Mouse (Mus musculus) splenic B cell, adult 2 months (primary cell): ENCODE data around the gene Evi5.
"Not testable (repeated sequence)": the region's sequence is repeated elsewhere in the genome, so short reads cannot be mapped to it uniquely, and the experiment has no call there.

Experiments used
- DNase-seq: peaks from one replicate; pipeline ENCODE4 v3.0.0-alpha.2; 2011; ENCODE audit warnings: low read depth, low spot score
- H3K27me3 ChIP-seq: 2 replicates; pipeline ENCODE4 v1.6.1; 2012; ENCODE audit warnings: mild to moderate bottlenecking, low read length, moderate library complexity, mixed read lengths; ENCODE audit not compliant: control insufficient read depth, poor library complexity, insufficient read depth, severe bottlenecking
- H3K36me3 ChIP-seq: 2 replicates; pipeline ENCODE4 v1.6.1; 2012; ENCODE audit warnings: mild to moderate bottlenecking, low read length, moderate library complexity, mixed read lengths; ENCODE audit not compliant: control insufficient read depth, poor library complexity, insufficient read depth, severe bottlenecking

The Evi5 gene

DNA sequence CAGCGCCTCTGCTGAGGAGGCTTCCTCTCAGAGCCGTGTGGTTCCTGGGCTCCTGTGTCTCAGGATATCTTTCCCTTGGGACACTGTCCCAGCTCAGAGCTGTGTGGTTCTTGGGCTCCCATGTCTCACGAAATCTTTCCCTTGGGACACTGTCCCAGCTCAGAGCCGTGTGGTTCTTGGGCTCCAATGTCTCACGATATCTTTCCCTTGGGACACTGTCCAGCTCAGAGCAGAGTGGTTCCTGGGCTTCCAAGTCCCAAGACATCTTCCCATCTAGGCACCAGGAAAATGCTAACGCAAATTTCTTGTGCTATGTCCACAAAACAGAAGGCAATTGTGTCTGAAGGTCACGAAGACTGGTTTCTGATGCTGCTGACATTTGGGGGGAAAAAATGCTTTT, 19.8 kb upstream of the Evi5 start:
- Histone ChIP-seq H3K36me3 (no peaks in the 10 kb centered on the region), H3K27me3 (no peaks in the 10 kb centered on the region)
- DNase-seq = no peak

DNA sequence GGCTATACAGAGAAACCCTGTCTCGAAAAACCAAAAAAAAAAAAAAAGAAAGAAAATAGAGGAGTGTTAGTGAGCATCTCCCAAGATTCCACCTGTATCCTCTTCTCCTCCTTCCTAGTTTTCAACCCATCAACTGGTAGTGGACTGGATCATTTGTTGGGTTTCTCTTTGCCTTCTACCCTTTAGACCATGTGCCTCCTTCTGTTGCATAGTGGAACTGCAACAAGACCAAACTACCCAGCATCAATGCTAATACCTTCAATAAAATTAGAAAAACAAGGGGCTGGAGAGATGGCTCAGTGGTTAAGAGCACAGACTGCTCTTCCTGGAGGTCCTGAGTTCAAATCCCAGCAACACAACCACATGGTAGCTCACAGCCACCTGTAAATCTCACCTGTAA, 16.6 kb upstream of the Evi5 start:
- H3K27me3 ChIP-seq, H3K36me3 ChIP-seq: not testable (repeated sequence)
- DNase-seq = peak; percentile 59

DNA sequence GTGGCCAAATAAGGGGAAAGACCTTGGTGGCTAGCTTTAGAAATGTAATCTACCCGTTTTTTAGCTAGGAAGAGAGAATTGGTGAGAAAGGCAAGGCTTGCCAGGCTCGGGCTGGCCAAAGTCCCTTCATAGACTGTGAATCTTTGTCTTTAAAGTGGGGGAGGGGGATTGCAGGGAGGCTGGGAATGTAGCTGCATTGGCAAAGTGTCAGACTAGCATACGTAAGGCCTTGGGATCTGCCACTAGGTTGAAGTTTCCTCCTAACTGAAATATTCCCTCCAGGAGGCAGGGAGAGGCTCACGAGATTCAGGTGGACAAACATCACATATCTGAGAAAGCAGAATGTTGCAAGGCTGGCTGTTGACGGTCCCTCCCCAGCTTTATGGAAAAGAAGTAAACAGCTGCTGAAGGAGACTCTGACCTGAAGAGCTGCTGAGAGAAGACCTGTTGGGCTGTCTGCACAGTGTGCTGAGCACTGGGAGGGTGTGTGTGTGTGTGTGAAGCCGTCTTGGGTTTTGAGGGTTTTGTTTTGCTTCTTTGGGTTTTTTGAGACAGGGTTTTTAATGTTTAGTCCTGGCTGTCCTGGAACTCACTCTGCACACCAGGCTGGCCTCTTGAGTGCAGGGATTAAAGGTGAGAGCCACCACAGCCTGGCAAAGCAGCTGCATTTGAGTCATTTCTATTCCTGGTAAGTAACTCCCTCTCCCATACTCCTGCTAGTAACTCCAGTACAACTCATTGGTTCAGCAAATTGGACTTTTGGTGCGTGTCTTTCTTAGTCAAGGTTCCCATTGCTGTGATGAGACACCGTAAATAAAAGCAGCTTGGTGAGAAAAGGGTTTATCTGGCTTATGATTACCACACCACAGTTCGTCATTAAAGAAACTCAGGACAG, 15.3 kb upstream of the Evi5 start:
- H3K36me3 ChIP-seq = no peaks in the 10 kb centered on the region
- H3K27me3 ChIP-seq = no peaks in the 10 kb centered on the region
- DNase-seq = no peak

GRCm38 (mm10) chr5:107880710-107881109, 5.8 kb upstream of the Evi5 start:
- Histone ChIP-seq H3K27me3 (no peaks in the 10 kb centered on the region), H3K36me3 (no peaks in the 10 kb centered on the region)
- no peak for DNase-seq

- no peak for DNase-seq
- H3K36me3 ChIP-seq = no peaks in the 10 kb centered on the region
- no peaks in the 10 kb centered on the region for H3K27me3 ChIP-seq
Observed at GRCm38 (mm10) chr5:107877053-107877452, 2.1 kb upstream of the Evi5 start.

DNA sequence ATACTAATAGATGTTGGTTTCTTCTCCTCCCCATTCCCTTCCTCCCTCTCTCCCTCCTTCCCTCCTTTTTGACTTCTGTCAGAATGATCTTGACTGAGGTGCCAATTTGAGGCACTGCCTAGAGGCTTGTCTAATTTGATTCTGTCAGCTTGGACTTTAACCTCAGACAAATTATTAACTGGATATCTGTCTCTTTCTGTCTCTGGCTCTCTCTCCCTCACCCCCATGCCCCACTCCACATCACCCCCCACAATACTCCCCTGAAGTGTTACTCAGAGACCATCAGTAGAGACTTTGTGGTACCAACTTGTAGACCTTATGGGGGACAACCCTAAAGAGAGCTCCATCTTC, 329 bp upstream of the Evi5 start:
- no peaks in the 10 kb centered on the region for H3K36me3 ChIP-seq
- DNase-seq = no peak

DNA sequence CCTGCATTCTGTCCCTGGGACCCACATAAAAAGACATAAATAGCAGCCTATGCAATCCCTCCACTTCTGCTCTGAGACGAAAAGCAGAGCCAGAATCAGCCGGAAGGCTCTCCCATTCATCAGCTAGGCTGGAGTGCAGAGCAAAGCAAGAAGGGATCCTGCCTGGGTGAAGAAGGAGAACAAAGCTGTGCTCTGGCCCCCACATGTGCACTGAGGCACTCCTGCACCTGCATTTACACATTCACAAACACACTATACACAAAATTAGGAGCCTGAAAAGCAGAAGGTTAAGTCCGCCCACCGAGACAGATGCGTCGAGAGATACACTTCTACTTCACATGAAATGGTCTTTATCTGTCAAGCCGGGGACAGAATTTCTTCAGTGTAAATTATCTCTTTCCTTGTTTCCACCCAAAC, 1.0 kb downstream of the Evi5 start:
- Histone ChIP-seq H3K27me3 (no peaks in the 10 kb centered on the region), H3K36me3 (no peaks in the 10 kb centered on the region)
- no peak for DNase-seq

More for the DNA sequence above, 329 bp upstream of the Evi5 start:
- H3K27me3 ChIP-seq = no peaks in the 10 kb centered on the region

DNA sequence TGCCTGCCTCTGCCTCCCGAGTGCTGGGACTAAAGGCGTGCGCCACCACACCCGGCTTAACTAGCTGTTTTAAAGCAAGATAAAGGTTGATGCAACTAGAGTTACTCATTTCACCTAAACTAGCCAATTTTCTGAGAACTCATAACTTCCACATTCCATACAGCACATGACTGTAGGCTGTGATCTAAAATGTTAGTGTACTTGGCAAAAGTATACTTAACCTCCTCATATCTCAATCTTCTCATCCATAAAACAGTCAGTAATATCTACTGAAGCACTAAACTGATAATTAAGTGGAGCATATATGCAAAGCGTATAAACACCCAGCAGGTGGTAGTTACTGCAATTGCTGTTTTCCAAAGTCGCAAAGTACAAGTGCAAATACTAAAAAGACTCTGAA, 1.6 kb downstream of the Evi5 start:
- DNase-seq = no peak
- Histone ChIP-seq H3K27me3 (no peaks in the 10 kb centered on the region), H3K36me3 (no peaks in the 10 kb centered on the region)

- no peaks in the 10 kb centered on the region for H3K27me3 ChIP-seq
- DNase-seq = peak; percentile 23
- no peaks in the 10 kb centered on the region for H3K36me3 ChIP-seq
Observed at GRCm38 (mm10) chr5:107869701-107870100, 5.2 kb downstream of the Evi5 start.

- peak; percentile 67 for DNase-seq
- H3K36me3 ChIP-seq = no peaks in the 10 kb centered on the region
- no peaks in the 10 kb centered on the region for H3K27me3 ChIP-seq
Observed at GRCm38 (mm10) chr5:107868905-107869424, 5.9 kb downstream of the Evi5 start.

DNA sequence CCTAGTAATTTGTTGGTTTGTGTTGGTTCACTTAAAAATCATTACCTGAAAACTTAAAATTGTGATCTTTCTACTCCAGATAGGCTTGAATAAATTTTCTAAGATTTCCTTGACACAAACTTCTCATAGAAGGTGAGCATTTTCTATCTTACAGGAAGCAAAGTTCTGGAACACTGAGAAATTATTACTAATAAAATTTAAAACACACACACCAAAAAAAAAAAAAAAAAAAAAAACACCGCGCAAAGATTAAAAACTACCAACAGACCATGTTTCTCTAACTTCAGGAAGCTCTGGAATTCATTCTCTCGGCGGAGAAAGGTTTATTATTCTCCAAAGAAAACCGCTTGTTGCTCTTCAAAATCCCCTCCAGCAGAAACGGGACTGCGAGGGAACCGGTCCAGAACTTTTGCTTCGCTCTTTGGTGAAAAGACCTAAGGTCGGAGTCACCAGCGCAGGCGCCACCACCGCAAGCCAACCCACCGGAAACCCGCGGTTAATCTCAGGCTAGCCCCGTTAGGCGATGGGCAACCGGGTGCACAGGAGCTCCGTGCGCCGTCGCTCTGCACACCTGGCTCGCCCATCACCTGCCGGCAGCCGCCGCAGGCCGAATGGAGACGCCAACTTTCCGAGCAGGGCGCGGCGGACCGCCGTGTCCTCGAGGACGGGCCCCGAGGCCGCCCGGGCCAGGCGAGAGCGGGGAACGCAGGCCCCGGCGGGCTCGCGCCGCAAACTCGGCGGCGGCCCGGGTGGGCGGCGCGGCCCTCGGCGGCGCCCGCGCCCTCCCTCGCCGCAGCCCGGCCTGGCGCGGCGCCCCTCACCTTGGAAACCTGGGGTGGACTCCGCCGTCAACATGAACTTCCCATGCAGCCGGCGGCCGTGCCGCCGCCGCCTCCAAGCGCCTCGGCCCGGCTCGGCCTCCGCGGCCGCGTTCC, 6.7 kb downstream of the Evi5 start:
- no peaks in the 10 kb centered on the region for H3K27me3 ChIP-seq
- H3K36me3 ChIP-seq = no peaks in the 10 kb centered on the region
- DNase-seq = peak; percentile 74

GRCm38 (mm10) chr5:107866127-107867126, 8.5 kb downstream of the Evi5 start:
- DNase-seq = peak; percentile 29
- H3K36me3 ChIP-seq = no peaks in the 10 kb centered on the region
- no peaks in the 10 kb centered on the region for H3K27me3 ChIP-seq

DNA sequence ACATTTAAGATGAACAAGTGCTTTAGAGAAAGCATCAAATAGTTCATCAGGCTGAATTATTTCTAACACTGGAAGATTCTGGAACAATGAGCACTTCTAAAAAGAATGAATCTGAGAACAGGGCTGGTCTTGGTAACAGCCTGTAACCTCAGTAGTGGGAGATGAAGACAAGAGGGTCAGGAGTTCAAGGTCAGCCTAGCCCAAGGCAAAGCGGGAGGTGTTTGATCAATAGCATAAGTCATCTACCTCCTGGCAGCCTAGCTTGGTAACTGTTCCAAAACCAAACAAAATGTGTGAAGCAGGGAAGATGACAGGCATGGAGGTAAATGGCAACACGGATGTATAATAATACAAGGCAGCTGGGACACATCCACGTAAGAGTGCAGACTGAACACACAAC, 10.9 kb downstream of the Evi5 start:
- Histone ChIP-seq H3K36me3 (no peaks in the 10 kb centered on the region), H3K27me3 (no peaks in the 10 kb centered on the region)
- DNase-seq = no peak

DNA sequence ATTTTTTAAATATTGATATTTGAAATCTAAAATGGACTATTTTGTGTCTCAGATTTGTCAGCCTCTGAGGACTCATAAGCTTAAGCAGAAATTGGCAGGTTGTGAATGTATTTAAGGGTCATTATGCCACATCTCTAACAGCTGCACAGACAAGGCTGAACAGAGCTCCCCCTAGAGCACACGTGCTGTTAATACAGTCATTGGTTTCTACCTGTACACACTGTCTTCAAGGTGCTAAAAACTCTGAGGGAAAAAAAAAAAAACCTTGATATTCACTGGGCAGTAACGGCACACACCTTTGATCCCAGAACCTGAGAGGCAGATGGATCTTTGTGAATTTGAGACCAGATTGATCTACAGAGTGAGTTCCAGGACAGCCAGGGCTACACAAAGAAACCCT, 15.9 kb downstream of the Evi5 start:
- peak; percentile 66 for DNase-seq
- Histone ChIP-seq H3K36me3 (no peaks in the 10 kb centered on the region), H3K27me3 (no peaks in the 10 kb centered on the region)
